Mouse (Mus musculus): ENCODE data around the gene Ppp1r9a. TPM values are rescaled to one million over a fixed set of nuclear protein-coding genes. Genes with fewer than 3 reads are reported as not detected.
"Not testable (repeated sequence)": the region's sequence is repeated elsewhere in the genome, so short reads cannot be mapped to it uniquely, and the experiment has no call there.

Ppp1r9a gene
- polyA plus RNA-seq (2012; ENCODE audit: insufficient read depth, insufficient read length, missing spikeins) = 8.3 and 8.9 TPM in 2 replicates

DNA sequence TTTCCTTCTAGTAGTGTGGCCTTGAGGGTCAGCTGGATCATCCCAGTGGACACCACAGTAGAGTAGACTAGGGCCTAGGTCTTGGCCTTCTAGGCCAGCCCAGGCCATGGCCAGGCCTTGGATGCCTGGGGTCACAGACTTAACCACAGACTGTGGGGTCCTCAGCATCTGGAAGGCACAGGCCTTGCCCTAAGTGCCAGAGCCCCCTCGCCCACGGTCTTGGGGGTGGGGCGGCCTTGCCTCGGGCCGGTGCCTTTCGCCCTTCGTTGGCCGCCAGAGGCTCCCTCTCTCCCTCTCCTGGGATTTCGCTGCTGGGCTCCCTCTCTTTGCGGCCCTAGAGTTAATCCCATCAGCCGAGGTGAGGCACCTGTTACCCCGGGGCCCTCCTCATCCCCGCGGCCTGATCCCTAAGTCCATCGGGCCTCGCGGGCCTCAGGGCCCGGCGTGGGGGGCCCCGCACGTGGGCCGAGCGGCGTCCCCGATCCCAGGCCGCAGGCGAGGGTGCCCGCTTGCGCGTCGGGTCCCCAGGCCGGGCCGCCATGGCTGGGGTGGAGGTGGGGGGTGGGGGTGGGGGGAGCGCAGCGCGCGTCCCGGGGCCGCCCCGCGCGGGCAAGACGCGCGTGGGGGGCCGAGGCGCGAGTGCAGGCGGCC, at the start of gene Ppp1r9a:
TSS of gene Ppp1r9a (plus strand) at position 244 of the 651 bp plus-strand sequence.
- H3K27ac ChIP-seq (replicated peaks; ENCODE audit: low read depth, low read length) = peak within 1 kb of the TSS; percentile 31
- H3K4me3 ChIP-seq (ENCODE audit: insufficient read depth, low read depth, low read length) = peak within 1 kb of the TSS; percentile 81
- H3K4me1 ChIP-seq (ENCODE audit: control insufficient read depth, insufficient read depth, insufficient read length, low read length) = 0 out of 2 replicates have a peak, but pooled peaks cover 3% of the 10 kb centered on the region

DNA sequence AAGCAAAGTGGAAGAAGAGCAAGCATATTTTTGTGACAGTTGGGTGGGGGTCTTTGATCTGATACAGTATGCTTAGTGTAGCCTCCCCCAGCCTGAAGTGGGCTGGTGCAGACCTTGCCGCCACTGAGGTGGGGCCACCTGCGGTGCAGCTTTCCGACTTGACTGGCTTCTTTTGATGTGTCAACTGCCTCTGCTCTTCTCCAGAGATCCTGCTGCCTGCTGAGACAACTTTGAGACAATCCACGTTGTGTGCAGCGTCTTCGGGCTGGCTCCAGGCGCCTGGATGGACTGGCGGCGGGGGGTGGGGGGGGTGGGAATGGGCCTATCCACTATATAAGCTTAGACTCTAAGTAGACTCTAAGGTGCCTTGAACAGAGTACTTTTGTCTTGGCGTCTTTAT, 47.5 kb upstream of the Ppp1r9a start:
- no peak overlapping the region for H3K4me3 ChIP-seq (ENCODE audit: insufficient read depth, low read depth, low read length)
- H3K27ac ChIP-seq (replicated peaks; ENCODE audit: low read depth, low read length) = no peak overlapping the region
- H3K4me1 ChIP-seq (ENCODE audit: control insufficient read depth, insufficient read depth, insufficient read length, low read length) = no peaks in the 10 kb centered on the region

DNA sequence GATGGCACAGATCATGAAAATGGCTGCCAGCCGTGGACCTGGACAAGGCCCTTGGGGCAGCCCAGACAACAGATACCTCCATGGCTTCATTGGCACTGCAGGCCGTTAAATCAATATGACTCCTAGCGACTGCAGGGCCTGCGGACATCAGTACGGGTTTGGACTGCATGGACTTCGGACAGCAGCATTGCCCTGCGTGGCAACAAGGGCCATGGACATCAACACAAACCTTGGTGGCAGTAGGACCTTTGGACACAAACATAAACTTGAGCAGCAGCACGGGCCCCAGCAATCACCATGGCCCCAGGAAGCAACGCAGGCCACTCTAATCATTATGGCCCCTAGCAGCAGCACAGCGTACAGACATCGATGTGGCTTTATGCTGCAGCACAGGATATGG, 45.8 kb upstream of the Ppp1r9a start:
- no peak overlapping the region for H3K4me3 ChIP-seq (ENCODE audit: insufficient read depth, low read depth, low read length)
- H3K4me1 ChIP-seq (ENCODE audit: control insufficient read depth, insufficient read depth, insufficient read length, low read length) = no peaks in the 10 kb centered on the region
- H3K27ac ChIP-seq (replicated peaks; ENCODE audit: low read depth, low read length) = no peak overlapping the region

DNA sequence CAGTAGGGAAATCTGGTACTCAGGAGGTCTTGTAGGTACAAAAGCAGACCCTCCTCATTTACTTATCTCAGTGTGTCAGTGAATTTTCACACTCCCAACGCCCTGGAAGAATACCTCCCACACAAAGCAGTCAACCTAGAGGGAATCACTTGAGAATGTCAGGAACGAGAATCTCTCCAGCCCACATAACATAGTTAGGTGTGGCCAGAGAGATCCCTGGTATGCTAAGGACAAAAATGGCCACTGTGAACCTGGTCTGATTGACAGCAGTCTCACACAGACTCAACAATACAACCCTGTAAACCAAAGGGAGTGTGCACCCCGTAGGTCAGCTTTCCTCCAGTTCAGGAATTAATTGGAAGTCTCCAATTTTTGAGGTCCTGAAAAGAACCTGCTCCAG, 18.4 kb upstream of the Ppp1r9a start:
- no peak overlapping the region for H3K4me3 ChIP-seq (ENCODE audit: insufficient read depth, low read depth, low read length)
- H3K4me1 ChIP-seq (ENCODE audit: control insufficient read depth, insufficient read depth, insufficient read length, low read length) = no peaks in the 10 kb centered on the region
- no peak overlapping the region for H3K27ac ChIP-seq (replicated peaks; ENCODE audit: low read depth, low read length)

DNA sequence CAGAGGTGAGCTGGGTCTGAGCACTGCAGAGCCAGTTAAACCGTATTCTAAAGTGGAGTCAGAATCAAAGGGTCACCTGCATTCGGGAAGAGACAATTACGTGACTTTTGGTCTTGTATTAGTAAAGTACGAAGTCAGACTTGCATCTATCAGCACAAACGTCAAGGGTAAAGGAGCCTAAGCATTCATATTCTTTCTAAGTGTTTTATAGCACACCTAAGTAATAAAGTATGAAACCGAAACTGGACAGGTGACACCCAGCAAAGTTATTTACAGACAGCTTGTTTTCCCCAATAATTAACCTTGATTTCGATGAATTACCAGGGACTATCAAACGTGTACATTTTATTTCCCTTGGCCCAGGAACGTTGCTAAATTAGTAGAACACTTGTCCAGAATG, 13.2 kb upstream of the Ppp1r9a start:
- H3K27ac ChIP-seq (replicated peaks; ENCODE audit: low read depth, low read length) = no peak overlapping the region
- no peak overlapping the region for H3K4me3 ChIP-seq (ENCODE audit: insufficient read depth, low read depth, low read length)
- no peaks in the 10 kb centered on the region for H3K4me1 ChIP-seq (ENCODE audit: control insufficient read depth, insufficient read depth, insufficient read length, low read length)

DNA sequence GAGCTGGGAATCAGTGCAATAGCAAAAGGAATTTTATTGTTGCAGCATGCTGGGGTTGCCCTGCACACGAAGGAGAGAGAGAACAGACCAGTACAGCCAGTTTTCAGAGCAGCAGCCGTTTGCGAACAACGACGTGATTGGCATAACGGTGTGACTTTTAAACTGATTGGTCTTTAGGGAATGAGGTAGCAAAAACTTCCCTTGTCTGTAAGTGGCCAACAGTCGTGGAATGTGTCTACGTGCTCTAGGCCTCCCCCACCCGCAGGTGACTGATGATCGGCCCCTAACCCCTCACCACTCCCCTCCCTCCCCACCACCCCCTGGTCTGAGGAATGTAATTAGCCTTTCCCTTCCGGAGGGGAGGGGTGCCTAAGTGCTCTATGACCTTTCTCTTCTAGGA, 10.3 kb upstream of the Ppp1r9a start:
- Histone ChIP-seq H3K27ac (replicated peaks; ENCODE audit: low read depth, low read length) (no peak overlapping the region), H3K4me3 (ENCODE audit: insufficient read depth, low read depth, low read length) (no peak overlapping the region), H3K4me1 (ENCODE audit: control insufficient read depth, insufficient read depth, insufficient read length, low read length) (no peaks in the 10 kb centered on the region)

DNA sequence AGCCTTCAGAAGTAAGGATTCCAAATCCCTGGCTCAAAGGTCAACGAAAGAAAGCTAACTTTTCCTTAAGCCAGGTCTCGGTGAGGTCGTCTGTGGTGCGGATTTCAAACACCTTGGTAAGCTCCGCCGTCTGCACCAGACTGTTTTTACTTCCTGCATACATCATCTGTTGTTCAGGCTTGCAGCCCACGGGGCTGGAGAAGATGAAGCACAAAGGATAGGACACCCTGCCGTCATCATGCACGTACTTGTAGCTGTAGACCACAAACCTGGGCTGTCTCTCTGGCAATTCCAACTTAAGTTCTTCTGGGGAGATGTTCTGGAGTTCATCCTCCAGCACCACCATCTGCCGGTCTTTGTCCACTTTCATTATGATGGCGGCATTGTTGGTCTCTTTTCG, 9.4 kb upstream of the Ppp1r9a start:
- not testable (repeated sequence) for H3K4me3 ChIP-seq (ENCODE audit: insufficient read depth, low read depth, low read length); H3K27ac ChIP-seq (replicated peaks; ENCODE audit: low read depth, low read length); H3K4me1 ChIP-seq (ENCODE audit: control insufficient read depth, insufficient read depth, insufficient read length, low read length)

DNA sequence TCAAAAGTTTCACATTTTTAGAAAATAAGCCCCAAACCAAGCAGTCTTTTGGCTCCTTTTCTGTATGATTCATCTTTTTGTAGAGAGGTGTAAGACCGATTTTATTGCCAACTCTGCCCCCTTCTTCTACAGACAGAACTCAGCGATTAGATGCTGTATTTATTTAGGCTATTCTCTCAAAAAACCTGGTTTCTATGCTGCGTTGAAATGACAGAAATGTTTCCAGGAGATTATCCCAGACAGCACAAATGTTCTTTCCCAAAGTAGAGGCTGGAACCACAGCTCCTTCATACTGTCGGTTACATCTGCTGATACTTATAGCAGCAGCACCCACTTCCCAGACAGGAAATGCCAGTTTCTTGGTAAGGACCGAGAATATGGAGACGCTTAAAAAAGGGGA, 2.8 kb upstream of the Ppp1r9a start:
- 0 out of 2 replicates have a peak, but pooled peaks cover 3% of the 10 kb centered on the region for H3K4me1 ChIP-seq (ENCODE audit: control insufficient read depth, insufficient read depth, insufficient read length, low read length)
- H3K4me3 ChIP-seq (ENCODE audit: insufficient read depth, low read depth, low read length) = no peak overlapping the region
- H3K27ac ChIP-seq (replicated peaks; ENCODE audit: low read depth, low read length) = no peak overlapping the region

DNA sequence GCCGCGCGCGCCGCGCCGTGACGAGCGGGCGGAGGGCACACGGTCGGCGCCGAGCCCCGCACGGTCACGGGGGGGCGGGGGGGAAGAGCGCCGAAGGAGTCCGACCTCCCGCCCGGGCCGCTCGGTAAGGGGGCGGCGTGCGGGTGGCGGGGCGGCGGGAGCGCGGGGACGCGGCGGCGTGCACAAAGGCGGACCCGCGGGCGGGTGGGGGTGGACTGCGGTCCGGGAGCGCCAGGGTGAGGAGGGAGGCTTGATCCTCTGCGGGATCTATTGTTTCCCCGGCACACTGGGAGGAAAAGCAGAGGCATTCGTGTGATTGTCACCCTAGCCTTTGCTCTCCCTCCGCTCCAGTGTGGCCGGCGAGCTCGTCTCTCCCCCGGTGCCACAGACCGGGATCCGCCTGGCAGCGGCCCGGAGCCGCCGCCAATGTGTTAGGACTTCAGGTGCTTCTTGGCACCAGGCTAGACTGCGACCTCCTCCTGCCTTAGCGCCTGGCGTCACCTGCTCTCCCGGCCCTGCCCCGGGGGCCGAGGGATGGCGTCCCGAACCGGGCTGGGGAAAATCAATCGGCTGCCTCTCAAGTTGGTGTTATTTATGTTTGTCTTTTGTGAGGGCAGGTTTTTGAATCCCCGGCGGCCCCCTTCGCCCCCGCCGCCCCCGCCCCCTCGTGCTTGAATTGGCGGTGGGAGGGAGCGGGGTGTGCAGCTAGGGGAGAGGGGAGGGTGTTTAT, 773 bp downstream of the Ppp1r9a start:
- H3K4me1 ChIP-seq (ENCODE audit: control insufficient read depth, insufficient read depth, insufficient read length, low read length) = 0 out of 2 replicates have a peak, but pooled peaks cover 3% of the 10 kb centered on the region
- H3K27ac ChIP-seq (replicated peaks; ENCODE audit: low read depth, low read length) = peak overlapping the region; percentile 31
- H3K4me3 ChIP-seq (ENCODE audit: insufficient read depth, low read depth, low read length) = peak overlapping the region; percentile 81

DNA sequence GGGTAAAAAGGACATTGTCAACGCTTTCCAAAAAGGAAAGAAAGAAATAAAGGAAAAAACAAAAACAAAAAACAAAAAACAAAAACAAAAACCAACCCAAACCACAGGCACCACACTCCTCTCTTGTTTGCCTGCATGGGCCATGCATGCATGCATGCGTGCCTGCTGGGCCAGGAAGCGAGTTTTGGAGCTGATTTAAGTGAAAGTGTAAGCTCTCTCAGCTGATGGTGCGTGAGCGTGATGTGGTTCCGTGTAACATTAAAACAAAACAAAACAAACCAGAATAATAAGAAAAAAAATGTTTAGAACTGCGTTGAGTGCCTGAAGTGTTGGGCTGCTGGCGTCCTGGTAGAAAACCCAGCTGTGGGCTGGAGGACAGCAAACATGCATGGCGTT, 1.3 kb downstream of the Ppp1r9a start:
- Histone ChIP-seq H3K4me3 (ENCODE audit: insufficient read depth, low read depth, low read length) (peak overlapping the region; percentile 81), H3K27ac (replicated peaks; ENCODE audit: low read depth, low read length) (no peak overlapping the region), H3K4me1 (ENCODE audit: control insufficient read depth, insufficient read depth, insufficient read length, low read length) (0 out of 2 replicates have a peak, but pooled peaks cover 3% of the 10 kb centered on the region)

DNA sequence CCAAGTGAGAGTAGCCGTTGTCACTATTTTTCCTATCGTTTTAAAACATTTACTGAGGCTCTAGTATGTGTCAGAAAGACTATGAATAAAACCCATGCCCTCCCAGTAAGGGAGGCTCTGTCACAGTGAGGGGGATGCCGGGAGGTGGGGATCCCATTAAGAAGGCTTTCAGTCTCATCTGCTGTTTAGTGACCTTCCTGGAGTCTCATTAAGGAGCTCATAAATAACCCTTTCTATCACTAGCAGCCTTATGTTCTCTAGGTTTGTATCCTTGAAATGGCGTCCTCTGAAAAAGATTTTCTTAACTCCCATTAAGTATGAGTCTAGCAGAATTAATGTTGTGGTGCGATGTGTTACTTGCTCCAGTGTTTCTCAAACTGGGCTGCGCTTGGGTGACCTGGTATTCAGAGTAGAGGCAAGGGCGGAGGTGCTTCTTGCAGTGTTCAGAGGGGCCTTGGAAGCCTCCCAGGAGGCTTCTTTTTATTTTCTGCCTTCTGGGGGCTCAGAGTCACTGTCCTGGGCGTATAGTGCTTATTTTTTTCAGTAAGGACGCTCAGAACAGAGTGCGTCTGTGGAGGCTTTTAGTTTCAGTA, 7.4 kb downstream of the Ppp1r9a start:
- Histone ChIP-seq H3K4me3 (ENCODE audit: insufficient read depth, low read depth, low read length) (no peak overlapping the region), H3K27ac (replicated peaks; ENCODE audit: low read depth, low read length) (no peak overlapping the region), H3K4me1 (ENCODE audit: control insufficient read depth, insufficient read depth, insufficient read length, low read length) (no peaks in the 10 kb centered on the region)

DNA sequence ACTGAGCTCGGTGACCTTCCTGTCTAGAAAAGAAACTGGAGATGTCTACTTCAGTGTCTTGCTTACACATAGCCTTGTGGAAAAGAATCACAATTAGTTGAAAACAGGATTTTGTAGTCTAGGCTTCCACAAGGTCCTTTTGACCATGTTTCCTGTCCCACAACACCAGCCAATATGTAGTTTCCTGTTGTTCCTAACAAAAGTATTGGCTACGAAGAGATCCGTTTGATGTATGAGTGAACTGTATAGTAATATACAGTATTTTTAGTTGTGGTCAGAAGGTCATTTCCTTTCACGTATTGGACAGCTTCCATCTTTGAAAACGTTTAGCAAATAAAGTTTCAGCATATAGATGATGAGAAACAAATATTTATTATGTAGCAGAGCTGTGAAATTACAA, 15.8 kb downstream of the Ppp1r9a start:
- Histone ChIP-seq H3K27ac (replicated peaks; ENCODE audit: low read depth, low read length) (no peak overlapping the region), H3K4me3 (ENCODE audit: insufficient read depth, low read depth, low read length) (no peak overlapping the region), H3K4me1 (ENCODE audit: control insufficient read depth, insufficient read depth, insufficient read length, low read length) (no peaks in the 10 kb centered on the region)

DNA sequence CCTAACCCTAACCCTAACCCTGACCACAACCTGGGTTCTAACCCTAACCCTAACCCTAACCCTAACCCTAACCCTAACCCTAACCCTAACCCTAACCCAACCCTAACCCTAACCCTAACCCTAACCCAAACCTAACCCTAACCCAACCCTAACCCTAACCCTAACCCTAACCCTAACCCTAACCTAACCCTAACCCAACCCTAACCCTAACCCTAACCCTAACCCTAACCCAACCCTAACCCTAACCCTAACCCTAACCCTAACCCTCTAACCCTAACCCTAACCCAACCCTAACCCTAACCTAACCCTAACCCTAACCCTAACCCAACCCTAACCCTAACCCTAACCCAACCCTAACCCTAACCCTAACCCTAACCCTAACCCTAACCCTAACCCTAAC, 21.1 kb downstream of the Ppp1r9a start:
- not testable (repeated sequence) for H3K4me1 ChIP-seq (ENCODE audit: control insufficient read depth, insufficient read depth, insufficient read length, low read length); H3K27ac ChIP-seq (replicated peaks; ENCODE audit: low read depth, low read length); H3K4me3 ChIP-seq (ENCODE audit: insufficient read depth, low read depth, low read length)

DNA sequence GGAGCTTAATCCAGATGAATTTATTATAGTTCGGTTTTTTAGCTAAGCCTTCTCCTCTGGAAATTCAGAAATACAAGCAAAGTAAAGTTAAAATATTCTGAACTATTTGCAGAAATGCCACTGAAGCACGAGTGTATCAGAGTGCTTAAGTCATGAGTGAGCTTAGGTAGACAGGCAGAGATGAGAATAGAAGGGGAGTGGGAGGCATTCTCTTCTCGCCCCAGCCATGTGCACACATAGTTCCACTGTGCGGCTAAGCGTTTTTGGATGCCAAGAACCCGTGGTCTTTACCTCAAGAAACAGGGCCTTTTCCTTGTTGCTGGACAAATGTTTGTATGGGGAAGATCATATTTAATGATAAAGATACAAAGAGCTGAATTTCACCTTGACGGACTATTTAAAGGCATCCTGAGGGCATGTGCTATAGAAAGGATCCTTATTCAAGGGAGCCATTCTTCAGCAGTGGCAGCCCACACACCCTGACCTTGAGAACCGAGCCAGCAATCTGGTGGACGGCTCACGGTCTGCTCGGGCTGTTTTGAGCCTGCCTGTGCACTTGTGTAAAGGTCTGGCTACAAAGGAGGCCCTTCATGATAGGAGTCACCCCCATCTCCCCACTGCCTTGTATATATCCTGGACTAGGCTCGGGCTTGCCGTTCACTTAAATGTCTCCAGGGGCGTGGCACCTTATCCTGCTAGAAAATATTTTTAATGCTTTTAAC, 23.4 kb downstream of the Ppp1r9a start:
- Histone ChIP-seq H3K27ac (replicated peaks; ENCODE audit: low read depth, low read length) (peak overlapping the region; percentile 75), H3K4me3 (ENCODE audit: insufficient read depth, low read depth, low read length) (no peak overlapping the region), H3K4me1 (ENCODE audit: control insufficient read depth, insufficient read depth, insufficient read length, low read length) (no peaks in the 10 kb centered on the region; the same call in 1 of the 2 replicates)

DNA sequence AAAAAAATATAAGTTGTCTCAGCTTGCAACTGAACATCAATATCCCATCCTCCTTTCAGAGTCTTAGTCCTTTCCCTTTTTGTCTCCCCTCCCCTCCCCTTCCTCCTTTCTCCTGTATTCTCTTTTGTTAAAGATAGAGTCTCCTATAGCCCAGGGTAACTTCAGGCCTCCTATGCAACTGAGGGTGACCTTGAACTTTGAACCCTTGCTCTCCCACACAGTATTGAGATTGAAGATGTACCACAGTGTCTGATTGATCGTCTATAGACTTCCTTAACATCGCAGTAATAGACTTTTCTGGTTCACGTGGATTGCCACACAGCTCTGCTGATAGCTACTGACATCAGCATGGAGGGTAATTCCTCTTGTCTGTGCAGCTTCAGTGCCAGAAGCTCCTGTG, 27.6 kb downstream of the Ppp1r9a start:
- H3K27ac ChIP-seq (replicated peaks; ENCODE audit: low read depth, low read length) = no peak overlapping the region
- H3K4me3 ChIP-seq (ENCODE audit: insufficient read depth, low read depth, low read length) = no peak overlapping the region
- no peaks in the 10 kb centered on the region; the same call in 1 of the 2 replicates for H3K4me1 ChIP-seq (ENCODE audit: control insufficient read depth, insufficient read depth, insufficient read length, low read length)

Data from brown adipose tissue, adult 24 weeks (tissue).